15 mouse cellular contexts compared by ENCODE assay signal in genomic region chr2:153433859-153434258, GRCm38 (mm10). TPM values are rescaled to one million over a fixed set of nuclear protein-coding genes. Genes with fewer than 3 reads are reported as not detected.
DNase-seq lines count a peak whose midpoint lies in the region; ATAC-seq and TF ChIP-seq lines count a peak whose summit lies in the region.
"Had no signal": no experiment of that assay in that cellular context is flagged by ENCODE, and none has a peak within 500 bp of the region (broad histone marks: within the 10 kb centered on the region; RNA-seq: fewer than 3 reads in every experiment).

No protein-coding gene starts in this region.

- ATAC-seq in kidney, embryonic 16.5 days (ENCODE audit: low FRiP score, low TSS enrichment): no peak
- no peak for ATAC-seq in limb, embryonic 11.5 days (ENCODE audit: insufficient number of reproducible peaks, low FRiP score, low TSS enrichment, low read depth)
- ATAC-seq in liver, embryonic 12.5 days: no peak

- H3K9me3 ChIP-seq in kidney, embryonic 16.5 days (ENCODE audit: low read length): no peaks in the 10 kb centered on the region
- H3K9me3 ChIP-seq in embryonic facial prominence, embryonic 10.5 days: no peaks in the 10 kb centered on the region
- no peaks in the 10 kb centered on the region for H3K9me3 ChIP-seq in limb, embryonic 11.5 days (ENCODE audit: control insufficient read depth, low read length)
- no peaks in the 10 kb centered on the region for H3K9me3 ChIP-seq in liver, embryonic 12.5 days (replicated peaks)

- H3K4me3 ChIP-seq in gastrocnemius, adult 2 months: no peak overlapping the region
- H3K4me3 ChIP-seq in kidney, embryonic 16.5 days (ENCODE audit: low read length): no peak overlapping the region
- H3K4me3 ChIP-seq in embryonic facial prominence, embryonic 10.5 days: 0 out of 2 replicates have a peak overlapping the region, but pooled peaks have one; percentile 6
- H3K4me3 ChIP-seq in limb, embryonic 11.5 days (ENCODE audit: low read depth, low read length): no peak overlapping the region
- no peak overlapping the region for H3K4me3 ChIP-seq in liver, embryonic 12.5 days
- H3K4me3 ChIP-seq: erythroblast, embryonic 14.5 days had no signal

- TF ChIP-seq CTCF in gastrocnemius, adult 2 months (IDR thresholded peaks at IDR 0.05): no peak

- 0 out of 2 replicates have a peak overlapping the region, but pooled peaks have one; percentile 24 for H3K27ac ChIP-seq in gastrocnemius, adult 2 months
- H3K27ac ChIP-seq in kidney, embryonic 16.5 days (ENCODE audit: low read length): peak overlapping the region; percentile 54; the same call in 1 of the 2 replicates
- H3K27ac ChIP-seq in embryonic facial prominence, embryonic 10.5 days (replicated peaks): peak overlapping the region; percentile 81
- H3K27ac ChIP-seq in limb, embryonic 11.5 days (replicated peaks; ENCODE audit: low read depth, low read length): peak overlapping the region; percentile 78
- H3K27ac ChIP-seq in liver, embryonic 12.5 days: no peak overlapping the region

- intact Hi-C loops in gastrocnemius, adult 2 months (cut with DNase I): no loop called here

- 43% methylated on average over 3 of the region's 3 CpGs for whole genome bisulfite sequencing in kidney, embryonic 16.5 days
- WGBS in embryonic facial prominence, embryonic 10.5 days: 65% methylated on average over 3 of the region's 3 CpGs
- WGBS in limb, embryonic 11.5 days: 38% methylated on average over 3 of the region's 3 CpGs
- 69% methylated on average over 3 of the region's 3 CpGs for WGBS in liver, embryonic 12.5 days (ENCODE audit: insufficient replicate concordance)

- no peaks in the 10 kb centered on the region for H3K27me3 ChIP-seq in kidney, embryonic 16.5 days (ENCODE audit: insufficient read depth, low read length)
- no peaks in the 10 kb centered on the region for H3K27me3 ChIP-seq in embryonic facial prominence, embryonic 10.5 days (replicated peaks; ENCODE audit: low read depth, poor library complexity, severe bottlenecking)
- H3K27me3 ChIP-seq in limb, embryonic 11.5 days (ENCODE audit: control insufficient read depth, insufficient read depth, low read length): no peaks in the 10 kb centered on the region
- no peaks in the 10 kb centered on the region for H3K27me3 ChIP-seq in liver, embryonic 12.5 days (replicated peaks)

- DNase-seq in gastrocnemius, adult 2 months: no peak
- DNase-seq in gastrocnemius, adult 8-10 months (ENCODE audit: low spot score in 2 of 2): no peak
- DNase-seq in kidney, adult 8-10 months: no peak
- DNase-seq in embryonic facial prominence, embryonic 10.5 days (ENCODE audit: low spot score): peak; percentile 29
- DNase-seq in limb, embryonic 11.5 days (ENCODE audit: low spot score): peak; percentile 54
- DNase-seq in yolk sac, embryonic 10.5 days (ENCODE audit: low spot score): no peak
- DNase-seq: B cell, adult 2 months; cerebellum, postnatal 25 days; gastrocnemius, postnatal 25 days; liver had no signal

- peaks cover 72% of the 10 kb centered on the region for H3K4me1 ChIP-seq in kidney, embryonic 16.5 days (ENCODE audit: insufficient read depth, low read length)
- peaks cover 82% of the 10 kb centered on the region for H3K4me1 ChIP-seq in embryonic facial prominence, embryonic 10.5 days
- H3K4me1 ChIP-seq in limb, embryonic 11.5 days (ENCODE audit: control insufficient read depth, insufficient read depth, low read length): peaks cover 56% of the 10 kb centered on the region
- H3K4me1 ChIP-seq in liver, embryonic 12.5 days: peaks cover 96% of the 10 kb centered on the region

- no peak overlapping the region for H3K9ac ChIP-seq in kidney, embryonic 16.5 days (replicated peaks; ENCODE audit: low read length)
- H3K9ac ChIP-seq in limb, embryonic 11.5 days (ENCODE audit: low read length): no peak overlapping the region; the same call in 1 of the 2 replicates
- no peak overlapping the region for H3K9ac ChIP-seq in liver, embryonic 12.5 days

- H3K4me2 ChIP-seq in kidney, embryonic 16.5 days (replicated peaks; ENCODE audit: low read depth, low read length): no peak overlapping the region
- no peak overlapping the region for H3K4me2 ChIP-seq in limb, embryonic 11.5 days (ENCODE audit: low read depth, severe bottlenecking)
- no peak overlapping the region for H3K4me2 ChIP-seq in liver, embryonic 12.5 days

- peaks cover 11% of the 10 kb centered on the region; the same call in 1 of the 2 replicates for H3K36me3 ChIP-seq in kidney, embryonic 16.5 days (ENCODE audit: insufficient read depth, low read length)
- H3K36me3 ChIP-seq in embryonic facial prominence, embryonic 10.5 days (replicated peaks): peaks cover 82% of the 10 kb centered on the region
- H3K36me3 ChIP-seq in limb, embryonic 11.5 days (ENCODE audit: control insufficient read depth, insufficient read depth, low read length): peaks cover 9% of the 10 kb centered on the region
- H3K36me3 ChIP-seq in liver, embryonic 12.5 days: peaks cover 84% of the 10 kb centered on the region

RNA-seq across cellular contexts. Expression of gene 4930404H24Rik, which starts 58.7 kb away (rescaled TPM):
- total RNA-seq in gastrocnemius, adult 2 months (2021): not detected
- not detected for total RNA-seq in gastrocnemius, adult 8-10 months (2022)
- not detected in 2 replicates for polyA plus RNA-seq in kidney, embryonic 16.5 days (2015; fragmentation: Nextera tagmentation; extraction: Ambion mirVana)
- polyA plus RNA-seq in embryonic facial prominence, embryonic 10.5 days (2016; fragmentation: Nextera tagmentation; extraction: Ambion mirVana): not detected in 2 replicates
- polyA plus RNA-seq in limb, embryonic 11.5 days (2014; fragmentation: Nextera tagmentation; extraction: Ambion mirVana): not detected in 2 replicates
- polyA plus RNA-seq in liver, embryonic 12.5 days (2016; fragmentation: Nextera tagmentation; extraction: Ambion mirVana): not detected in 2 replicates
- total RNA-seq: gastrocnemius, postnatal 25 days; layer of hippocampus, postnatal 14 days; MEL had no signal
- polyA plus RNA-seq: erythroblast, embryonic 14.5 days had no signal

Comparison
In these comparisons a context has a peak if more than half of its experiments do, and no peak if none do; other contexts are left out.
1. DNase-seq: peak in embryonic facial prominence, embryonic 10.5 days (single experiment) and limb, embryonic 11.5 days (single experiment); none in gastrocnemius, adult 2 months (single experiment), gastrocnemius, adult 8-10 months (0 of 2), kidney, adult 8-10 months (0 of 2) and yolk sac, embryonic 10.5 days (single experiment).